Mouse (Mus musculus) embryonic fibroblast, embryonic 13.5 days (primary cell): Measurements from ENCODE around the gene Slc48a1.

ENCODE experiments used
- CTCF ChIP-seq: IDR thresholded peaks from 2 replicates; pipeline ENCODE4 v1.5.1; 2011; ENCODE audit warnings: mild to moderate bottlenecking, control low read depth, low read length, moderate library complexity, borderline replicate concordance; ENCODE audit not compliant: insufficient read depth
- POLR2A ChIP-seq: IDR thresholded peaks from 2 replicates; pipeline ENCODE4 v1.6.1; 2011; ENCODE audit warnings: low read depth, mild to moderate bottlenecking, control low read depth, low read length, moderate library complexity

DNA sequence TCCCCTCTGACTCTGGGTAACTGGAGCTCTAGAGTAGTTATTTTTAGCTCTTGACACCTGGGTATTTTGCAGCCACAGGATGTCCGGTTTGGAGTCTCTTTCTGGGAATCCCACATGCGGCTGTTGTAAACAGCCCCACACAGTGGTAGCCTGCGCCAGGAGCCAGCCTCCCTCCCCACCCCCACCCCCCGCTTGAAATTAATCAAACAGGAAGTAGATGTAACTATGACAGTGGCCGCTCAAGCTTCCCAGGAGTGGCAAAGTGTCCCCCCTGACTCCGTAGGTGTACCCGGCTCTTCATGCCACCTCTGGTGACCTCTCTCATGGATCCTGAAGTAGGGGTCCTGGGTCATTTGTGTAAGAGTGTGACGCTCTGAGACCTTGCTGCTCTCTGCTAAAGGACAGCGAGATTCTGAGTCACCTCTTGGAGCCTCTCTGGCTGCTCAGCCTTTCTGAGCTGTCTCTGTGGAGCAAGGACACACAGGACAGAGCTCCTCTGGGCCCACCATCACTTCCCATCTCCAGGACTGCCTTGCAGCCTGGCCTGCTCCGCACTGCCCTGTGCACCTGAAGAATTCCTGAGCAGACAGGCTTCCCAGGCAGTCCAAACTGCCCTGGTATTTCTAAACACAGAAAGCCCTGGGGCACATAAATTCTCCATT, 43.1 kb downstream of the Slc48a1 start:
- TF ChIP-seq POLR2A (no peak), CTCF (no peak)
